Comparison of ENCODE assay signal across 8 mouse cellular contexts in the genomic region with DNA sequence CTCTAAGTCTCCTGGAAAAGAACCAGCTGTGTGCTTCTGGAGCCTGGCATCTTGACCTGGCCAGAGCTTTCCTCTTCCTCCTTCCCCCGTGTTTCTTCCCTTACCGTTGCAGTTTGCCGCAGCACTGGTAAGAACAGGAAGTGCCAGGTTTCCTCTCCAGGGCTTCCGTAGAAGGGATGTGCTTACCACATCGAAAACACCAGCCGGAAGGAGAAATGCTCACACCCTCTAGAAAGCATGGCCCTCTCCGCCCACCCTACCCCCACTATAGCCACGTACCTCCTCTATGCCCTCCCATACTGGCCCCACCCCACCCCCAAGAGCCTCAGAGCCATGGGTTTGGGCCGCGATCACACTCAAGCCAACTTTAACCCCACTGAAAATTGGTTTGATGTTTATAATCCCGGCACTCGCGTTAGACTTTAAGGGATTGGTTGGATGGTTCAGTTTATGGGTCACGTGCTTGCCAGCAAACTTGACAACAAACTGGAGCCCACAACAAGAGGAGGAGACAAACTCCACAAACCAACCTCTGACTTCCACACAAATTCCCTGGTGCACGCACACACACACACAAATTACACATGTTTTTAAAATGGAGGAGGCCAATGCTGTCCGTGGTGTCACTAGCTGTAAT. TPM values are rescaled to one million over a fixed set of nuclear protein-coding genes. Genes with fewer than 3 reads are reported as not detected.
A peak's percentile ranks its signal among the peaks of the same experiment; 100 is the strongest.
DNase-seq lines count a peak whose midpoint lies in the region; ATAC-seq and TF ChIP-seq lines count a peak whose summit lies in the region.

No protein-coding gene starts in this region.

- H3K27me3 ChIP-seq in megakaryocyte, embryonic 14.5 days (replicated peaks), result no peaks in the 10 kb centered on the region

- ATAC-seq in cerebellum, adult (ENCODE audit: insufficient number of reproducible peaks, low FRiP score, low TSS enrichment), result no peak

- peaks cover 51% of the 10 kb centered on the region for H3K4me1 ChIP-seq in megakaryocyte, embryonic 14.5 days

- no peaks in the 10 kb centered on the region for H3K36me3 ChIP-seq in megakaryocyte, embryonic 14.5 days (replicated peaks; ENCODE audit: low read length)

- intact Hi-C loops in left cerebral cortex, adult 2 months (cut with DNase I), result loop anchor here (5.0 kb wide), 1 partner anchor 72 kb away; no protein-coding TSS in a partner anchor

- peak; percentile 43 for DNase-seq in gastrocnemius, postnatal 25 days
- no peak for DNase-seq in gastrocnemius, postnatal 10 days
- peak; percentile 61 to 80 for DNase-seq in heart, adult 9 months (ENCODE audit: low spot score in 2 of 2)
- peak; percentile 60 for DNase-seq in kidney, postnatal 14 days
- no peak for DNase-seq in left cerebral cortex, adult 2 months (ENCODE audit: extremely low spot score in 1 of 2, low spot score in 2 of 2)
- no peak for DNase-seq in cerebellum, postnatal 25 days

- H3K4me3 ChIP-seq in megakaryocyte, embryonic 14.5 days (replicated peaks), result peak overlapping the region; percentile 90
- H3K4me3 ChIP-seq in left cerebral cortex, adult 2 months, result no peak overlapping the region

- no peaks in the 10 kb centered on the region for H3K9me3 ChIP-seq in megakaryocyte, embryonic 14.5 days

- TF ChIP-seq CTCF in left cerebral cortex, adult 2 months (IDR thresholded peaks at IDR 0.05), result no peak

- H3K27ac ChIP-seq in left cerebral cortex, adult 2 months, result no peak overlapping the region

RNA-seq across cellular contexts. Expression of a gene that starts 30.7 kb away (rescaled TPM):
- 1 to 10 TPM; 7.7 to 7.9 TPM for total RNA-seq in gastrocnemius, postnatal 25 days (2021)
- total RNA-seq in gastrocnemius, postnatal 10 days (2021), result 1 to 10 TPM; 6.3 to 7.3 TPM
- 1.6 and 2.0 TPM in 2 replicates for polyA plus RNA-seq in megakaryocyte, embryonic 14.5 days (2012; ENCODE audit: insufficient read depth, low replicate concordance)
- total RNA-seq in left cerebral cortex, adult 2 months (2021), result 10 to 100 TPM; 65.2 to 67.7 TPM

RNA-seq across cellular contexts. Expression of a gene that starts 30.8 kb away (rescaled TPM):
- 10 to 100 TPM; 12.6 to 14.0 TPM for total RNA-seq in gastrocnemius, postnatal 25 days (2021)
- 10 to 100 TPM; 15.9 to 16.1 TPM for total RNA-seq in gastrocnemius, postnatal 10 days (2021)
- polyA plus RNA-seq in megakaryocyte, embryonic 14.5 days (2012; ENCODE audit: insufficient read depth, low replicate concordance), result 30.0 and 61.3 TPM in 2 replicates
- 10 to 100 TPM; 20.9 to 24.1 TPM for total RNA-seq in left cerebral cortex, adult 2 months (2021)

RNA-seq across cellular contexts. Expression of a gene that starts 35.1 kb away (rescaled TPM):
- total RNA-seq in gastrocnemius, postnatal 25 days (2021), result 1 to 10 TPM; 1.9 to 2.5 TPM
- 1 to 10 TPM; 7.4 to 9.0 TPM for total RNA-seq in gastrocnemius, postnatal 10 days (2021)
- polyA plus RNA-seq in megakaryocyte, embryonic 14.5 days (2012; ENCODE audit: insufficient read depth, low replicate concordance), result 75.8 and 110 TPM in 2 replicates
- total RNA-seq in left cerebral cortex, adult 2 months (2021), result 1 to 10 TPM; 8.7 to 9.1 TPM

RNA-seq across cellular contexts. Expression of a gene that starts 49.3 kb away (rescaled TPM):
- total RNA-seq in gastrocnemius, postnatal 25 days (2021), result not detected
- under 1 TPM in 1 of 2 experiments, not detected in 1; 0.47 TPM for total RNA-seq in gastrocnemius, postnatal 10 days (2021)
- 1.3 TPM in 1 of 2 replicates, not detected in the other for polyA plus RNA-seq in megakaryocyte, embryonic 14.5 days (2012; ENCODE audit: insufficient read depth, low replicate concordance)
- not detected for total RNA-seq in left cerebral cortex, adult 2 months (2021)

RNA-seq across cellular contexts. Expression of a gene that starts 51.2 kb away (rescaled TPM):
- 10 to 100 TPM; 13.8 to 14.7 TPM for total RNA-seq in gastrocnemius, postnatal 25 days (2021)
- total RNA-seq in gastrocnemius, postnatal 10 days (2021), result 10 to 100 TPM; 22.7 to 26.7 TPM
- polyA plus RNA-seq in megakaryocyte, embryonic 14.5 days (2012; ENCODE audit: insufficient read depth, low replicate concordance), result 16.0 and 24.5 TPM in 2 replicates
- 10 to 100 TPM; 25.9 to 26.9 TPM for total RNA-seq in left cerebral cortex, adult 2 months (2021)

Comparison
In these comparisons a context has a peak if more than half of its experiments do, and no peak if none do; other contexts are left out.
1. DNase-seq: peak in gastrocnemius, postnatal 25 days (single experiment), heart, adult 9 months (2 of 2) and kidney, postnatal 14 days (single experiment); none in gastrocnemius, postnatal 10 days (single experiment), left cerebral cortex, adult 2 months (0 of 2) and cerebellum, postnatal 25 days (0 of 2).
2. RNA of a gene that starts 30.7 kb away (total RNA-seq): 65.2 to 67.7 TPM in left cerebral cortex, adult 2 months; 7.7 to 7.9 TPM in gastrocnemius, postnatal 25 days and 6.3 to 7.3 TPM in gastrocnemius, postnatal 10 days; every median in the first group is over 4 times any median in the second.